Mouse (Mus musculus) C2C12 (cell line): Measurements from ENCODE around the gene Relt. TPM values are rescaled to one million over a fixed set of nuclear protein-coding genes. Genes with fewer than 3 reads are reported as not detected.

Experiments used
- H3K27me3 ChIP-seq: one replicate; pipeline ENCODE4 v1.6.1; 2011; ENCODE audit not compliant: control insufficient read depth, insufficient read depth, insufficient read length
- H3K36me3 ChIP-seq: one replicate; pipeline ENCODE4 v1.6.1; 2011; ENCODE audit not compliant: control insufficient read depth, insufficient read depth
- H3K4me3 ChIP-seq: one replicate; pipeline ENCODE4 v1.5.1; 2011; ENCODE audit warnings: mild to moderate bottlenecking, control low read depth; ENCODE audit not compliant: poor library complexity, insufficient read depth, severe bottlenecking
- H3K79me2 ChIP-seq: one replicate; pipeline ENCODE4 v1.6.1; 2011; ENCODE audit not compliant: control insufficient read depth, insufficient read depth
- H3K79me3 ChIP-seq: one replicate; pipeline ENCODE4 v1.6.1; 2011; ENCODE audit warnings: low read depth, control low read depth
- H3ac ChIP-seq: one replicate; pipeline ENCODE3; 2011; ENCODE audit warnings: low read depth; ENCODE audit not compliant: control insufficient read depth, insufficient read length
- CEBPB ChIP-seq: IDR thresholded peaks from one replicate; pipeline ENCODE4 v1.6.1; 2011; ENCODE audit warnings: low read depth, mild to moderate bottlenecking, control low read depth, moderate library complexity
- CTCF ChIP-seq: IDR thresholded peaks from one replicate; pipeline ENCODE4 v1.5.1; 2011; ENCODE audit not compliant: control insufficient read depth, insufficient read depth, insufficient read length
- FOSL1 ChIP-seq: IDR thresholded peaks from one replicate; pipeline ENCODE4 v1.8.0; 2011; ENCODE audit warnings: mild to moderate bottlenecking, low read length; ENCODE audit not compliant: poor library complexity, insufficient read depth, severe bottlenecking
- MAX ChIP-seq: IDR thresholded peaks from one replicate; pipeline ENCODE4 v1.6.1; 2011; ENCODE audit warnings: mild to moderate bottlenecking, control low read depth
- MYOD1 ChIP-seq: IDR thresholded peaks from one replicate; pipeline ENCODE4 v1.6.1; 2011; ENCODE audit warnings: low read depth; ENCODE audit not compliant: control insufficient read depth, insufficient read length
- MYOG ChIP-seq: IDR thresholded peaks from one replicate; pipeline ENCODE4 v1.6.1; 2011; ENCODE audit not compliant: control insufficient read depth, insufficient read length; ENCODE audit errors: extremely low read depth
- USF1 ChIP-seq: IDR thresholded peaks from one replicate; pipeline ENCODE4 v1.6.1; 2011; ENCODE audit warnings: low read depth, mild to moderate bottlenecking, control low read depth, moderate library complexity
- polyA plus RNA-seq: library from polyadenylated mRNA; unstranded; fragments of >200 nt; fragmentation: generic; extraction: Trizol; gene quantifications from one replicate; pipeline ENCODE4 v1.2.1, GENCODE M21; 2012; ENCODE audit warnings: missing spikeins

Gene Relt
- polyA plus RNA-seq, 1 experiment, result 23.7 TPM

DNA sequence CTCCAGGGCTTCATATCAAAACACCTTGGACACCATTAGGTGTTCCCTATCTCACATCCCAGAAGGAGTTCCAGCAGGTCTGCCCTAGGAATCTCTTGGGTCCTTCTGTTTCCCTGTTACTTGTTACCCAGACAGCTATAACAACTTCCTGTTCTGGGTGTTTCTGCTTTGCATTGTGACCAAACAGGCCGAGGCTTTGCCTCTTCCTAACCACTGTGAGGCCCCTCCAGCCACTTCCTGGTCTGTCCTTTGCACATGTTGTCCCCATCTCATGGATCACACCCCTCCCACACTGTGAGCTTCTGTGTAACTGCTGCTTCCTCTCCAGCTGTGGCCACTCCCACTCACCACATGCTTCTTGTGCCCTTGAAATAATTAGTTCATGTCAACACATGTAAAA is 17.8 kb downstream of the Relt start:
- Histone ChIP-seq H3K27me3 (no peaks in the 10 kb centered on the region), H3K4me3 (no peak overlapping the region), H3ac (no peak overlapping the region), H3K79me3 (no peaks in the 10 kb centered on the region), H3K79me2 (no peaks in the 10 kb centered on the region), H3K36me3 (peaks cover 11% of the 10 kb centered on the region)
- TF ChIP-seq CEBPB (no peak), MAX (no peak), MYOD1 (no peak), USF1 (no peak), FOSL1 (no peak), MYOG (no peak)

DNA sequence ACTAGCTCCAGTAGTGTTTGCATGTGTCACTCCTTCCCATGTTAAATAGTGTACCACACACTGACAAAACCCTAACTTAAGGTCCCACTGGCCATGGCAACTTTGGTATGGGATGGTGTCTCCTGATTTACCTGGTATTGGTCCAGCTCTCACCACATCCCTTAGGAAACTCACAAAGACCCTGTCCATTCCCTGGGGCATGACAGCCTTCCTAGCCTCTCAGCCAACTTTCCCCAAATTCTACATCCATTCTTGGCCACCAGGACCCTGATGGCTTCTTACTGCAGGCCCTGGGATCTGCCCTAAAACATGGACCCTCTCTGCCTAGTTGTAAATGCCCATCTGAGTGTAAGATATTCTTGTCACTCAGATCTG is 18.2 kb downstream of the Relt start:
- Histone ChIP-seq H3K79me2 (no peaks in the 10 kb centered on the region), H3K4me3 (no peak overlapping the region), H3ac (no peak overlapping the region), H3K36me3 (peaks cover 11% of the 10 kb centered on the region), H3K79me3 (no peaks in the 10 kb centered on the region), H3K27me3 (no peaks in the 10 kb centered on the region)
- TF ChIP-seq MAX (no peak), MYOG (no peak), FOSL1 (no peak), MYOD1 (no peak), CTCF (no peak), CEBPB (no peak)

DNA sequence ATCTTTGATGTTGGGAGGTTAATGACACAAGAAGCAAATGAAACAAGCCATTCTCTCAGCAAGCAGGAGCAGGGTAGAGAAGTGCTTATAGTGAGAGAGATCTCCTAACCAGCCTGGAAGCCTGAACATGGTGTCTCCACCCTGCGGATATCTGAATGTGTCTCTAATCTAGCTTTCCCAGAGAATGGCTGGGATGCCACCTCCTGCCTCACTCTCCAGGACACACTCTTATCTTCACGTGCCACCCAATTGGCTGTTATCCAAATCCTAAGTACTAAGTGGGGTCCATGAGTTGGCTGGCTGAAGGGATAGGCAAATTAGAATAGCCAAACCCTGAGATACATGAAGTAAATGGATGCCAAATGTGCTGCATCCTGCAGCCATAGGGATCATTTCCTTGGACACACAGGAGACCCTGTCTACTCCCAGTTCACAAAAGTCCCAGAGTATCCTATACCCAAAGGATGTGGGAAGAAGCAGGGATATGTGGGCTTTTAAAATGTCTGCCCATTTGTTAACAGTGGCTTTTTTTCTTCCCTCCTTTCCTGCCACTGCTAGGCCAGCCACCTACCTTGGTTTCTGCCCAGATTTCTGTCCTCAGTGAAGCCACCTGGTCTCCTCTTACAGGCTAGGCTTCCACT is 18.7 kb downstream of the Relt start:
- Histone ChIP-seq H3K79me2 (no peaks in the 10 kb centered on the region), H3K4me3 (no peak overlapping the region), H3ac (no peak overlapping the region), H3K79me3 (no peaks in the 10 kb centered on the region), H3K36me3 (peaks cover 11% of the 10 kb centered on the region), H3K27me3 (no peaks in the 10 kb centered on the region)
- TF ChIP-seq MYOG (no peak), CTCF (no peak), MYOD1 (no peak), FOSL1 (no peak), MAX (no peak), USF1 (no peak), CEBPB (no peak)

- Histone ChIP-seq H3K79me2 (no peaks in the 10 kb centered on the region), H3K79me3 (no peaks in the 10 kb centered on the region), H3K27me3 (no peaks in the 10 kb centered on the region), H3ac (no peak overlapping the region), H3K4me3 (no peak overlapping the region), H3K36me3 (peaks cover 5% of the 10 kb centered on the region)
- TF ChIP-seq CTCF, result no peak
- no peak for TF ChIP-seq CEBPB
- no peak for TF ChIP-seq MYOD1
- no peak for TF ChIP-seq MYOG
- TF ChIP-seq FOSL1, result no peak
- TF ChIP-seq USF1, result no peak
- no peak for TF ChIP-seq MAX
These were observed 19.4 kb downstream of the Relt start for GRCm38 (mm10) chr7:100843866-100844265.

- no peak for TF ChIP-seq CEBPB
- TF ChIP-seq MAX, result no peak
- TF ChIP-seq USF1, result no peak
- TF ChIP-seq MYOD1, result no peak
- no peak for TF ChIP-seq MYOG
- no peak for TF ChIP-seq FOSL1
- no peak for TF ChIP-seq CTCF
- no peak overlapping the region for H3ac ChIP-seq
- no peaks in the 10 kb centered on the region for H3K79me3 ChIP-seq
- no peaks in the 10 kb centered on the region for H3K36me3 ChIP-seq
- no peaks in the 10 kb centered on the region for H3K27me3 ChIP-seq
- no peaks in the 10 kb centered on the region for H3K79me2 ChIP-seq
- H3K4me3 ChIP-seq, result no peak overlapping the region
These were observed 21.1 kb downstream of the Relt start for GRCm38 (mm10) chr7:100842175-100842574.

DNA sequence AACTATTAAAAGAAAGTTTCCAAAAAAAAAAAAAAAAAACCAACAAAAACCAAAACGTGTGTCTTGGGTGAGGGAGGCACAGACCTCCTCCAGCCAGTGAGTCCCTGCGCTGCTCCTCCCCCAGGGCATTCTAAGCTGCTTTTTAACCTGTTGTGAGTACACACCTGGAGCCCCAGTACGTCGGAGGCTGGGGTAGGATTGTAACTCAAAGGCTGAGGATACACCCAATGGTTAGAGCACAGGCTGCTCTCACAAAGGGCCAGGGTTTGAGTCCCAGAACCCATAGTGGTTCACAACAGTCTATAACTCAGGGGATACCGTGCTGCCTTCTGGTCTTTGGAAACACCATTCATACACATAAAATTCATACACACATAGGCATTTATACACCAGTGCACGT is 21.6 kb downstream of the Relt start:
- Histone ChIP-seq H3K79me3 (no peaks in the 10 kb centered on the region), H3K27me3 (no peaks in the 10 kb centered on the region), H3ac (no peak overlapping the region), H3K36me3 (peaks cover 4% of the 10 kb centered on the region), H3K79me2 (no peaks in the 10 kb centered on the region), H3K4me3 (no peak overlapping the region)
- TF ChIP-seq MYOG, result no peak
- TF ChIP-seq USF1, result no peak
- TF ChIP-seq MYOD1, result no peak
- no peak for TF ChIP-seq CEBPB
- TF ChIP-seq FOSL1, result no peak
- no peak for TF ChIP-seq MAX
- no peak for TF ChIP-seq CTCF
